Mouse (Mus musculus) G1E-ER4 (cell line): ENCODE measurements around the gene Qk. TPM values are rescaled to one million over a fixed set of nuclear protein-coding genes. Genes with fewer than 3 reads are reported as not detected.

ENCODE experiments used
- GATA1 ChIP-seq: IDR thresholded peaks from one replicate; pipeline ENCODE4 v1.8.0; 2012; ENCODE audit warnings: low read length, inconsistent platforms
- polyA plus RNA-seq: library from polyadenylated mRNA; stranded (reverse); fragments of >175 nt; gene quantifications from 2 replicates; pipeline ENCODE4 v1.2.3, GENCODE M21; 2012

The Qk gene
- polyA plus RNA-seq, 1 experiment, result 11.5 TPM

DNA sequence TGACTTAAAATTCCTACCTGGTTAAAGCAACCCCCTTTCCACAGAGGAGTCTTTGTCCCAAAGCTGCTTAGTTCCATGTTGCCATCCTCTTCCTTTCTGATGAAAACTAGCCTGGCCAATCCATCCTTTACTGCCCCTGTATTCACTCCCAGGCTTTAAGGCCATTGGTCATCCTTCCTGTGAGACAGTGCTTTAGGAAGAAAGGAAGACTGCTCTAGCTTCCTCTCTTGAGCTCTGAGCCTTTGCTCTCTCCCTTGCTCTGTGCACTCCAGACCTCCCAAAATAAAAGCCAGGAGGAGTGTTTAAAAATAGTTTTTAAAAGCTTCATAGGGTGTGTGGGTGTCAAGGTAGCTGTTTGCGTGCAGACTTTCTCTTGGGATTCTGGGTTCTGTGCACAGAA is 14.8 kb upstream of the Qk start:
- no peak for TF ChIP-seq GATA1

DNA sequence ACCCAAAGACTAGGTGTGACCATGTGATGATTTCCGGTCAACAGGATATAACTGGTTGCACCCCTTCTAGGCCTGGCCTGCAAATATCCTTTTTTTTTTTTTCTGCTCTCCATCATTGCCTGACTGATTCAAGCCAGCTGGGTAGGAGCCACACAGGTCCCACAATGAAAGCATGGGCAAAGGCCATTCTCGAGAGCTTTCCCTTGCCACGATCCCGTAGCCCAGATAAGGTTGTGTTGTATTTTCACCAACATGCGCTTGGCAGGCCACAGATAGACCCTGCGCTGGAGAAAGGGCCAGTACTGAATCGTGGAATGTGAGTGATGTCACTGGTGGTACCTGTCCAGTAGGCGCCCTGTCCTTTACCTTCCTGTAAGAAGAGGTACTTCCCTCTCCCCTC is 13.7 kb upstream of the Qk start:
- no peak for TF ChIP-seq GATA1

- TF ChIP-seq GATA1, result no peak
Measured at GRCm38 (mm10) chr17:10332127-10332526, 12.5 kb upstream of the Qk start.

DNA sequence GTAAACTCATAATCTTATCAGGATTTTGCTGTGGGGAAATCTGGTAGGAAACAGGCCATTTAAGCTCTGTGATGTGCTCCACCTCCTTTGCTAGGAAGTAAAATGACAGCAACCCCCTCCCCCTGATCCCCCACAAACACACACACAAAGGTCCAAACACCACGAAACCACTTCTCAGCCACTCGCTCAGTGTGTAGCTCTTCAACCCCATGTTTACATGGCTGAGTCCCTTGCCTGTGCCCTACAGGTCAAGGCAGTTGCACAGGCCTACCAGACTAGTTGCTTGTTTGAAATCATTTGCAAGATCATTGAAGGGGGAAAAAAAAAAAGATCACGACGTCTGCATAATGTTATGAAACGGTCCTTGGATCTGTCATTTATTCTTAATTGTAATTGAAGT is 9.8 kb upstream of the Qk start:
- no peak for TF ChIP-seq GATA1

DNA sequence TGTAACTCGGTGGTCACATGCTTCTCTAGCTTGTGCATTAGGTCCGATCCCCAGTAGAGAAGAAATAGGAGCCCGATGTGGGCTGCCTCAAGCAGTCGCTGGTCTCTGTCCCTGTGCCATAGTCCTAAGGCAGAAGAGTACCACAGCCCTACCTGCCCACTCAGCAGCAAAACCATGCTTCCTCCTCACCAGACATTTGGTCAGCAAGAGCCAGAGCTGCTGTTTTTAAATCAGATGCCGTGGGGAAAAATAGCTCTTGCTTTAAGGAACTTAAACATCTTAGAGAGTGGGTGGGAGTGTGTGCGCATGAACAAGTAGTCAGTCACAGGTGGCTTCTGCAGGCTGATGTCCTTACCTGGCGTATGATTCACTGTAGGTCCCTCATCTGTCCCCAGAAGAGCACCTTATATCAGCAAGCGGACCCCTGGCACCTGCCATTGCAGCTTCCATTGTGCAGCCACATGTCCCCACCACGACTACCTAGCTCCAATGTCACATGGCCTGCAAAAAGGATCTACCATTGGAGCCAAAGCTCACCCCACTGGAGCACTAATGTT is 9.0 kb upstream of the Qk start:
- TF ChIP-seq GATA1, result no peak

- no peak for TF ChIP-seq GATA1
Measured at GRCm38 (mm10) chr17:10327584-10328210, 8.0 kb upstream of the Qk start.

- TF ChIP-seq GATA1, result no peak
Measured at GRCm38 (mm10) chr17:10326596-10327045, 7.0 kb upstream of the Qk start.

DNA sequence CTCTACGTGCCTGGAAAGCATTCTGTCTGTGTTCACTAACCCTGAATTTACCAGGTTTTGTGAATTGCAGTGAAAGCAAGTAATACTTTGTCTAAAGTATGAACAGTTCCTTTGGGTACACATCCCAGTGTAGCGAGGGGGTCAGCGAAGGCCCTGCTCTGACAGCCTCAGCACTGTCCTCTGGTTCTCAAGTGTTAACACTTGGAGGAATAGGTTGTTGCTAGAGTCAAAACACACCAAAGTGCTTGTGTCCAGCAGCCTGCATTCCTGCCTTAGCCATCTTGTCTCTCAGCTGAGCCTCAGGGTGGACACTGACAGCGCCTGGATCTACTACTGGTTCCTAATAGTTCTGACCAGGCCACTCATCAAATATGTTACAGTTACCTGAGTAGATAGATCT is 6.3 kb upstream of the Qk start:
- no peak for TF ChIP-seq GATA1

DNA sequence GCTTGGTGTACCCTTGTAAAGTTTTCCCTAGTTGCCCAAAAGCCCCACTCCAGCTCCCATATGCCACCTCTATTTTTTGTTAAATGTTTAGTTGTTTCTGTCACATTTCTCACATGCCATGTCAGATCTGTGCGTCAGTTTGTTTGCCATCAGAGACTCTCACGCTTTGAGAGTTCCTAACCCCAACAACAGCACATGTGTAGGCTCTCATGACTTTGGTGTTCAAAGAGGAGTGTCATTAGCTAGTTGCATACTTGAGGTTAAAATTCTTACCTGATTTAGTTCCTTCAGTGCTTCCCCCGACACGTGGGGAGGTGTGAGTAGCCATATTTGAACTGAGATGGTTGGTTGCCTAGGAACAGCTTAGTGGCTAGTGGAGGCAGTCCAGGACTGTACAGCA is 2.1 kb upstream of the Qk start:
- TF ChIP-seq GATA1, result no peak

- no peak for TF ChIP-seq GATA1
Measured at GRCm38 (mm10) chr17:10321092-10321491, 1.4 kb upstream of the Qk start.

DNA sequence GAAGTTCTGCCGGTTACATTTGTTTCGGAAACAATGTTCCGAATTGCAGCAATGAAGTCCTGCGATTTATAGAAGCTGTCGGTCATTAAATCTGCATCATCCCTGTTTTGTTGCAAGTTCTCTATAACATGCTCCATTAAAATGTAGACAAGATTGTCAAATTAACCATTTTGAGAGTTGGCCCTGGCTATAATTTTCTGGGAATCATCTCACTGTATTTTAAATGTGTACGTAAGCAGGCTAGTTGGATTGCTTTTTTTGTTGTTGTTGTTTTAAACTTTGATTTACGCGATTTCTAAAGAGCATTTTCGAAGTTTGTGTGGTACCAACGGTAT is 769 bp upstream of the Qk start:
- TF ChIP-seq GATA1, result no peak

DNA sequence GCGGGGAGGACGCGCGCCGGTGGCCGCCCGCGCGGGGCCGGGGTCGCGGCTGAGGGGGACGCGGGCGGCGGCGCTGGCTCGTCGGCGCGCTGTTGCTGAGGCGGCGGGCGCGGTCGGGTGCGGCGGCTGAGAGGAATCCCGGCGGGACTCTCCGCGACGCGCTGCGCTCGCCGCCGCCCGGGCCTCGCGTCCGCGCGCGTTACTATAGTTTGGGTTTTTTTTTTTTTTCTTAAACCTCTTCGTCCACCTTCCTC is 296 bp downstream of the Qk start:
- TF ChIP-seq GATA1, result no peak

- no peak for TF ChIP-seq GATA1
Measured at GRCm38 (mm10) chr17:10318561-10319430, 858 bp downstream of the Qk start.

- no peak for TF ChIP-seq GATA1
Measured at GRCm38 (mm10) chr17:10317981-10318551, 1.6 kb downstream of the Qk start.

DNA sequence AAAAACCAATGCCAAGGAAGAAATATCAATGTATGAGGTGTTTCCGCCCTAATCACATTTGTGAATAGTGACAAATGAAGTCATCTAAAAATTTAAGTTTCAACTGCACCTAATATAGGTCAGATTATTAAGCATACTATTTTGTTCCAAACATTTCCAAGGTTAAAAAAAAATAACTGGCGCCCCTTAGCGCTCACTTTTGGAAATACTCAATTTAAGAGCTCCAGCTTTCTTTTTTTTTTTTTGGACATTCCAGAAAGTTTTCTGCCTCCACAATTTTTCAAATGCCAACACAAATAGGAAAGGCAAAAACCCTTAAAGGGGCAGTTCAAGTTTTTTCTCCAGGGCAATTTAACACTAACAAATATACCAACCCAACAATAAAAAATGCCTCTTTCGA is 2.5 kb downstream of the Qk start:
- no peak for TF ChIP-seq GATA1

- TF ChIP-seq GATA1, result no peak
Measured at GRCm38 (mm10) chr17:10316446-10316845, 3.2 kb downstream of the Qk start.

GRCm38 (mm10) chr17:10310046-10310445 is 9.6 kb downstream of the Qk start:
- TF ChIP-seq GATA1, result no peak
